Mouse (Mus musculus) forebrain, postnatal 0 days (tissue): Measurements from ENCODE around the gene 1700037C18Rik. TPM values are rescaled to one million over a fixed set of nuclear protein-coding genes. Genes with fewer than 3 reads are reported as not detected.

ENCODE experiments used
- ATAC-seq: fragments of 200-750 bp; cut with Nextera tagmentation; 2 replicates; pipeline ENCODE4 v1.8.0; 2017; ENCODE audit warnings: mild to moderate bottlenecking, moderate library complexity
- DNase-seq: peaks from one replicate; pipeline ENCODE4 v3.0.0-alpha.2; 2015
- H3K27ac ChIP-seq: fragments of 300-500 bp; sonication (generic); 2 replicates; pipeline ENCODE4 v1.5.1; 2014; ENCODE audit warnings: low read depth, mild to moderate bottlenecking, antibody characterized with exemption, low read length, moderate library complexity, mixed read lengths
- H3K27me3 ChIP-seq: fragments of 300-500 bp; sonication (generic); 2 replicates; pipeline ENCODE4 v1.6.1; 2014; ENCODE audit warnings: mild to moderate bottlenecking, low read length, mixed read lengths; ENCODE audit not compliant: insufficient read depth
- H3K36me3 ChIP-seq: fragments of 300-500 bp; sonication (generic); 2 replicates; pipeline ENCODE4 v1.6.1; 2014; ENCODE audit warnings: mild to moderate bottlenecking, moderate library complexity; ENCODE audit not compliant: insufficient read depth
- H3K4me1 ChIP-seq: fragments of 300-500 bp; sonication (generic); 2 replicates; pipeline ENCODE4 v1.6.1; 2014; ENCODE audit warnings: antibody characterized with exemption; ENCODE audit not compliant: insufficient read depth
- H3K4me2 ChIP-seq: fragments of 300-500 bp; sonication (generic); 2 replicates; pipeline ENCODE4 v1.6.1; 2014; ENCODE audit warnings: low read depth, mild to moderate bottlenecking, moderate library complexity
- H3K4me3 ChIP-seq: fragments of 300-500 bp; sonication (generic); 2 replicates; pipeline ENCODE4 v1.5.1; 2014; ENCODE audit warnings: low read depth, low read length, mixed read lengths
- H3K9ac ChIP-seq: fragments of 300-500 bp; sonication (generic); 2 replicates; pipeline ENCODE4 v1.6.1; 2014; ENCODE audit warnings: mild to moderate bottlenecking
- H3K9me3 ChIP-seq: fragments of 300-500 bp; sonication (generic); 2 replicates; pipeline ENCODE4 v1.6.1; 2016; ENCODE audit warnings: low read length
- CTCF ChIP-seq: sonication (generic); IDR thresholded peaks from 2 replicates; pipeline ENCODE4 v1.5.1; 2016; ENCODE audit warnings: antibody characterized with exemption, control low read depth, low read depth
- WGBS: fragments of 180-500 bp; shearing (Covaris S2); extraction: QIAGEN DNeasy Blood & Tissue Kit; methylation state at CpG from one replicate; pipeline ENCODE4 v1.1.7; 2014; 5-methylcytosine and 5-hydroxymethylcytosine counted together
- polyA plus RNA-seq: library from polyadenylated mRNA; unstranded; fragments of >200 nt; fragmentation: Nextera tagmentation; extraction: Ambion mirVana; gene quantifications from 2 replicates; pipeline ENCODE4 v1.2.1, GENCODE M21; 2015
- total RNA-seq: library from RNA; depleted of rRNA; stranded (reverse); fragments of >200 nt; gene quantifications from 2 replicates; pipeline ENCODE4 v1.2.3, GENCODE M21; 2014

The 1700037C18Rik gene
- total and polyA plus RNA-seq, 2 experiments from 2014 or later, result 5.5 to 13.6 TPM

- Histone ChIP-seq H3K4me1 (no peaks in the 10 kb centered on the region), H3K9me3 (no peaks in the 10 kb centered on the region), H3K36me3 (peaks cover 66% of the 10 kb centered on the region), H3K27ac (no peak overlapping the region), H3K9ac (no peak overlapping the region), H3K27me3 (no peaks in the 10 kb centered on the region), H3K4me3 (no peak overlapping the region), H3K4me2 (no peak overlapping the region)
- no peak for TF ChIP-seq CTCF
- no peak for DNase-seq
- ATAC-seq, result no peak
- WGBS, result 80% methylated on average over 1 of the region's 1 CpGs
Observed at GRCm38 (mm10) chr16:3928582-3928981, 20.1 kb upstream of the 1700037C18Rik start.

- no peak overlapping the region for H3K4me2 ChIP-seq
- H3K9me3 ChIP-seq, result no peaks in the 10 kb centered on the region
- no peak overlapping the region for H3K27ac ChIP-seq
- 90% methylated on average over 4 of the region's 4 CpGs for WGBS
- H3K36me3 ChIP-seq, result peaks cover 83% of the 10 kb centered on the region
- no peak for TF ChIP-seq CTCF
- no peak overlapping the region for H3K9ac ChIP-seq
- no peak for DNase-seq
- no peaks in the 10 kb centered on the region for H3K4me1 ChIP-seq
- H3K27me3 ChIP-seq, result no peaks in the 10 kb centered on the region
- no peak for ATAC-seq
- H3K4me3 ChIP-seq, result no peak overlapping the region
Observed at GRCm38 (mm10) chr16:3923966-3924365, 15.5 kb upstream of the 1700037C18Rik start.

GRCm38 (mm10) chr16:3923515-3923914 is 15.0 kb upstream of the 1700037C18Rik start:
- Histone ChIP-seq H3K27me3 (no peaks in the 10 kb centered on the region), H3K4me2 (no peak overlapping the region), H3K9me3 (no peaks in the 10 kb centered on the region), H3K27ac (no peak overlapping the region), H3K36me3 (peaks cover 84% of the 10 kb centered on the region), H3K4me3 (no peak overlapping the region), H3K9ac (no peak overlapping the region), H3K4me1 (no peaks in the 10 kb centered on the region)
- no peak for TF ChIP-seq CTCF
- DNase-seq, result no peak
- no peak for ATAC-seq
- 93% methylated on average over 3 of the region's 3 CpGs for WGBS

GRCm38 (mm10) chr16:3920756-3921155 is 12.3 kb upstream of the 1700037C18Rik start:
- Histone ChIP-seq H3K36me3 (peaks cover 87% of the 10 kb centered on the region), H3K27ac (no peak overlapping the region), H3K4me3 (no peak overlapping the region), H3K4me1 (no peaks in the 10 kb centered on the region), H3K27me3 (no peaks in the 10 kb centered on the region), H3K9ac (no peak overlapping the region), H3K9me3 (no peaks in the 10 kb centered on the region), H3K4me2 (no peak overlapping the region)
- DNase-seq (no peak), ATAC-seq (no peak)
- no peak for TF ChIP-seq CTCF
- WGBS, result 88% methylated on average over 2 of the region's 2 CpGs

GRCm38 (mm10) chr16:3909118-3909517 is 629 bp upstream of the 1700037C18Rik start:
- WGBS, result 5% methylated on average over 20 of the region's 20 CpGs
- peak overlapping the region; percentile 79 for H3K4me3 ChIP-seq
- no peaks in the 10 kb centered on the region for H3K9me3 ChIP-seq
- TF ChIP-seq CTCF, result no peak
- H3K4me2 ChIP-seq, result peak overlapping the region; percentile 81
- peaks cover 7% of the 10 kb centered on the region; the same call in 1 of the 2 replicates for H3K4me1 ChIP-seq
- H3K9ac ChIP-seq, result peak overlapping the region; percentile 72
- no peaks in the 10 kb centered on the region for H3K27me3 ChIP-seq
- ATAC-seq (no peak), DNase-seq (no peak)
- peaks cover 40% of the 10 kb centered on the region for H3K36me3 ChIP-seq
- peak overlapping the region; percentile 83 for H3K27ac ChIP-seq

GRCm38 (mm10) chr16:3907471-3907870 is 1.0 kb downstream of the 1700037C18Rik start:
- no peak for TF ChIP-seq CTCF
- H3K4me2 ChIP-seq, result 0 out of 2 replicates have a peak overlapping the region, but pooled peaks have one; percentile 81

GRCm38 (mm10) chr16:3896553-3896952 is 11.9 kb downstream of the 1700037C18Rik start:
- H3K4me3 ChIP-seq, result no peak overlapping the region
- WGBS, result 77% methylated on average over 1 of the region's 1 CpGs

More at GRCm38 (mm10) chr16:3907471-3907870, 1.0 kb downstream of the 1700037C18Rik start:
- no peak overlapping the region for H3K27ac ChIP-seq
- no peaks in the 10 kb centered on the region for H3K9me3 ChIP-seq
- no peak for ATAC-seq
- H3K9ac ChIP-seq, result no peak overlapping the region
- peaks cover 40% of the 10 kb centered on the region for H3K36me3 ChIP-seq
- peaks cover 7% of the 10 kb centered on the region; the same call in 1 of the 2 replicates for H3K4me1 ChIP-seq
- no peak overlapping the region for H3K4me3 ChIP-seq
- no peak for DNase-seq
- 66% methylated on average over 2 of the region's 2 CpGs for WGBS
- H3K27me3 ChIP-seq, result no peaks in the 10 kb centered on the region

More at GRCm38 (mm10) chr16:3896553-3896952, 11.9 kb downstream of the 1700037C18Rik start:
- H3K9ac ChIP-seq, result no peak overlapping the region
- H3K9me3 ChIP-seq, result no peaks in the 10 kb centered on the region
- ATAC-seq (no peak), DNase-seq (no peak)
- no peak overlapping the region for H3K4me2 ChIP-seq
- no peaks in the 10 kb centered on the region for H3K4me1 ChIP-seq
- H3K36me3 ChIP-seq, result peaks cover 55% of the 10 kb centered on the region
- H3K27ac ChIP-seq, result no peak overlapping the region
- no peak for TF ChIP-seq CTCF
- no peaks in the 10 kb centered on the region for H3K27me3 ChIP-seq
